Mouse (Mus musculus) spleen, adult 2 months (tissue): ENCODE measurements around the gene Irf2.

Source experiments
- CTCF ChIP-seq: fragments of 200-500 bp; IDR thresholded peaks from 2 replicates; pipeline ENCODE4 v1.5.1; 2011; ENCODE audit warnings: mild to moderate bottlenecking, inconsistent platforms; ENCODE audit not compliant: insufficient read depth, insufficient read length, insufficient replicate concordance; ENCODE audit errors: extremely low read depth
- POLR2A ChIP-seq: fragments of 200-500 bp; IDR thresholded peaks from 2 replicates; pipeline ENCODE4 v1.6.1; 2011; ENCODE audit warnings: low read depth, low read length, inconsistent platforms

- TF ChIP-seq CTCF (no peak), POLR2A (no peak)
Observed at GRCm38 (mm10) chr8:46834440-46834839, 94.9 kb downstream of the Irf2 start.
